Mouse (Mus musculus): ENCODE measurements around the gene Gm5134. TPM values are rescaled to one million over a fixed set of nuclear protein-coding genes. Genes with fewer than 3 reads are reported as not detected.

The Gm5134 gene
- 0.05 TPM in 1 of 2 replicates, not detected in the other for polyA plus RNA-seq (2015; fragmentation: Nextera tagmentation; extraction: Ambion mirVana)

- H3K4me1 ChIP-seq, result peaks cover 28% of the 10 kb centered on the region
- peak within 1 kb of the TSS; percentile 52 for H3K4me2 ChIP-seq
- 24% methylated on average over 20 of the region's 20 CpGs for WGBS
- H3K4me3 ChIP-seq (replicated peaks), result peak within 1 kb of the TSS; percentile 21
- no peak for ATAC-seq (replicated peaks; ENCODE audit: low FRiP score)
- no peak within 1 kb of the TSS for H3K27ac ChIP-seq
- H3K9ac ChIP-seq, result peak within 1 kb of the TSS; percentile 29; the same call in 1 of the 2 replicates
- no peaks in the 10 kb centered on the region for H3K9me3 ChIP-seq (replicated peaks)
- H3K27me3 ChIP-seq, result peaks cover 15% of the 10 kb centered on the region
- H3K36me3 ChIP-seq, result no peaks in the 10 kb centered on the region
Measured at GRCm38 (mm10) chr10:75954381-75954811, at the start of gene Gm5134. Gene Gm5134, plus strand, starts transcription at chr10:75954514.

- Histone ChIP-seq H3K4me3 (replicated peaks) (no peak overlapping the region), H3K27ac (no peak overlapping the region), H3K36me3 (peaks cover 93% of the 10 kb centered on the region), H3K4me2 (no peak overlapping the region), H3K9me3 (replicated peaks) (no peaks in the 10 kb centered on the region), H3K4me1 (no peaks in the 10 kb centered on the region), H3K27me3 (no peaks in the 10 kb centered on the region), H3K9ac (no peak overlapping the region)
- WGBS, result 94% methylated on average over 4 of the region's 4 CpGs
- no peak for ATAC-seq (replicated peaks; ENCODE audit: low FRiP score)
Measured at GRCm38 (mm10) chr10:75906882-75907281, 47.4 kb upstream of the Gm5134 start.

- Histone ChIP-seq H3K27me3 (no peaks in the 10 kb centered on the region), H3K4me2 (no peak overlapping the region), H3K9me3 (replicated peaks) (no peaks in the 10 kb centered on the region), H3K36me3 (peaks cover 86% of the 10 kb centered on the region), H3K9ac (no peak overlapping the region), H3K27ac (no peak overlapping the region), H3K4me1 (no peaks in the 10 kb centered on the region), H3K4me3 (replicated peaks) (no peak overlapping the region)
- ATAC-seq (replicated peaks; ENCODE audit: low FRiP score), result no peak
- 73% methylated on average over 2 of the region's 2 CpGs for WGBS
Measured at GRCm38 (mm10) chr10:75910698-75911097, 43.6 kb upstream of the Gm5134 start.

DNA sequence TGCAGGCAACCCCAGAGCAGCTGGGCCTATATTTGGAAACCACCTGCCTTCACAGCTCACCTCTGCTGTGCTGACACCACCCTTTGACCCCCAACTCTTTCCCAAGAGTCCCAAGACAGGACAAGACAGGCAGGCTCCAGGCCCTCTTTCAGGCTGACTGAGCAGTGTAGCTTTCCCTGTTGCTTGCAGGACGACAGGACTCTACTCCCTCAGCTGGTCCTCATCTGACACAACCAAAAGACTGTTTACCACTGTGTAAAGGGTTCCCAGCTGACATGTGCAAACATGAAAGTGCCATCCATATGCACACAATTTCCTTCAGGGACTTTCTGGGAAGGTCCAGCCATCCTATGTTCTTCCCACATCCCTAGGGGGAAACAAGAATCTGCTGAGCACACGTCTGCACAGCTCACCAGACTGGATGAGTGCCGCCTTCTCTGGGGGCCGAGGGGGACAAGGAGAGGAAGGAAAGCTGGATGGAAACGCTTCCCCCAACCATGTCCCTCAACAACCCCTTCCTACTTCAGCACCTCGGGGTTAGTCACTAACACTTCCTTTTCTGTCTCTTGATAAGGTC lies 41.2 kb upstream of the Gm5134 start:
- ATAC-seq (replicated peaks; ENCODE audit: low FRiP score), result no peak
- WGBS, result 74% methylated on average over 6 of the region's 6 CpGs

GRCm38 (mm10) chr10:75915557-75915956 lies 38.8 kb upstream of the Gm5134 start:
- Histone ChIP-seq H3K27me3 (no peaks in the 10 kb centered on the region), H3K27ac (no peak overlapping the region), H3K4me3 (replicated peaks) (no peak overlapping the region), H3K9me3 (replicated peaks) (no peaks in the 10 kb centered on the region), H3K9ac (no peak overlapping the region), H3K4me2 (no peak overlapping the region), H3K4me1 (peaks cover 19% of the 10 kb centered on the region), H3K36me3 (peaks cover 67% of the 10 kb centered on the region)
- 93% methylated on average over 7 of the region's 7 CpGs for WGBS
- no peak for ATAC-seq (replicated peaks; ENCODE audit: low FRiP score)

More for the DNA sequence above, 41.2 kb upstream of the Gm5134 start:
- no peaks in the 10 kb centered on the region for H3K4me1 ChIP-seq
- no peak overlapping the region for H3K9ac ChIP-seq
- no peaks in the 10 kb centered on the region for H3K9me3 ChIP-seq (replicated peaks)
- no peak overlapping the region for H3K27ac ChIP-seq
- no peak overlapping the region for H3K4me2 ChIP-seq
- no peaks in the 10 kb centered on the region for H3K27me3 ChIP-seq
- no peak overlapping the region for H3K4me3 ChIP-seq (replicated peaks)
- H3K36me3 ChIP-seq, result peaks cover 79% of the 10 kb centered on the region

GRCm38 (mm10) chr10:75916840-75917239 lies 37.5 kb upstream of the Gm5134 start:
- no peak overlapping the region for H3K4me3 ChIP-seq (replicated peaks)
- ATAC-seq (replicated peaks; ENCODE audit: low FRiP score), result no peak
- H3K4me1 ChIP-seq, result peaks cover 20% of the 10 kb centered on the region
- H3K27me3 ChIP-seq, result no peaks in the 10 kb centered on the region
- peaks cover 54% of the 10 kb centered on the region for H3K36me3 ChIP-seq
- H3K27ac ChIP-seq, result no peak overlapping the region
- H3K9ac ChIP-seq, result no peak overlapping the region
- 88% methylated on average over 8 of the region's 8 CpGs for WGBS
- H3K4me2 ChIP-seq, result no peak overlapping the region
- no peaks in the 10 kb centered on the region for H3K9me3 ChIP-seq (replicated peaks)

DNA sequence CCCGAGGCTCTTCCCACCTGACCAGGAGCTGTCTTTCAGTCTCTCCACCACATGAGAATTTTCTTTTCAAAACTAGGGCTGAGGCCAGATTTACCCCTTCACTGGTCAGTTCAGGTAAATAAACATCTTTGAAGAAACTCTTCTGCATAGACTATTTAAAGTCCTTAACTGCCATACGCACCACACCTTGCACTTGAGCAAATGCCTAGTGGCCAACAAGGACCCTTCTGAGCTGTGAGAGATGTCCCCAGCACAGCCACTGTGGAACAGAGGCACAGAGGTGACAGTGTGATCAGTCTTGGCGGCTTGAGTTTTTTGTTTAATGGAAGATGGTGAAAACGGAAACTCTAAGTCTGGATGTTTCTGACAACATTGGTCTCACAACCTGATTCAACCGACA lies 35.3 kb upstream of the Gm5134 start:
- no peaks in the 10 kb centered on the region for H3K27me3 ChIP-seq
- peaks cover 31% of the 10 kb centered on the region for H3K4me1 ChIP-seq
- no peaks in the 10 kb centered on the region for H3K9me3 ChIP-seq (replicated peaks)
- H3K27ac ChIP-seq, result no peak overlapping the region
- 80% methylated on average over 5 of the region's 5 CpGs for WGBS
- no peak overlapping the region for H3K9ac ChIP-seq
- H3K4me2 ChIP-seq, result no peak overlapping the region
- no peak for ATAC-seq (replicated peaks; ENCODE audit: low FRiP score)
- H3K4me3 ChIP-seq (replicated peaks), result no peak overlapping the region
- peaks cover 42% of the 10 kb centered on the region for H3K36me3 ChIP-seq

GRCm38 (mm10) chr10:75921026-75921725 lies 33.1 kb upstream of the Gm5134 start, which contains the start of gene Smarcb1:
Gene Smarcb1, minus strand, starts transcription at chr10:75921617.
- WGBS, result under 1% methylated on average over 76 of the region's 76 CpGs
- peaks cover 41% of the 10 kb centered on the region for H3K36me3 ChIP-seq
- peak within 1 kb of the TSS; percentile 97 for H3K27ac ChIP-seq
- no peaks in the 10 kb centered on the region for H3K9me3 ChIP-seq (replicated peaks)
- peaks cover 31% of the 10 kb centered on the region for H3K4me1 ChIP-seq
- no peaks in the 10 kb centered on the region for H3K27me3 ChIP-seq
- H3K4me3 ChIP-seq (replicated peaks), result peak within 1 kb of the TSS; percentile 93
- peak; percentile 93 for ATAC-seq (replicated peaks; ENCODE audit: low FRiP score)
- peak within 1 kb of the TSS; percentile 74 for H3K4me2 ChIP-seq
- H3K9ac ChIP-seq, result peak within 1 kb of the TSS; percentile 95

- Histone ChIP-seq H3K9ac (peak overlapping the region; percentile 95), H3K4me3 (replicated peaks) (peak overlapping the region; percentile 93), H3K36me3 (peaks cover 40% of the 10 kb centered on the region), H3K27ac (peak overlapping the region; percentile 97), H3K9me3 (replicated peaks) (no peaks in the 10 kb centered on the region), H3K4me2 (peak overlapping the region; percentile 74), H3K27me3 (no peaks in the 10 kb centered on the region), H3K4me1 (peaks cover 31% of the 10 kb centered on the region)
- peak; percentile 38 for ATAC-seq (replicated peaks; ENCODE audit: low FRiP score)
- WGBS, result 3% methylated on average over 22 of the region's 22 CpGs
Measured at GRCm38 (mm10) chr10:75921726-75922560, 32.4 kb upstream of the Gm5134 start.

DNA sequence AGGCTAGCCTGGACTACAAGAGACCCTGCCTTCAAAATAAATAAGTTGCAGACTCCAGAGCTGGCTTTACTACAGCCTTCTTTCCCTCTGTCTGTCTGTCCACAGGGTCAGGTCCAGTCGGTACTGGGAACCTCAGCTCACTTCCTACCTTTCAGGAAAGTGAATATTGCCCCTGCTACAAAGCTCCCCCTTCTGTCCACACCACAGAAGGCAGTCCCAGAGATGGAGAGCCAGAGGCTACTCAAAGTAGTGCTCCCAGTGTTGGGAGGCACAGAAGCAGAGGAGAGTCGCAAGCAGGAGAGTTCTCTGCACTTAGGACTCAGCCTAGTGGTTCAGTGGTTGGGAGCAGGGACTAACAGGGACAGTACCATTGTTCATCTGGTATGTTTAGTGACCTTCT lies 30.0 kb upstream of the Gm5134 start:
- no peaks in the 10 kb centered on the region for H3K27me3 ChIP-seq
- peaks cover 40% of the 10 kb centered on the region for H3K36me3 ChIP-seq
- H3K4me1 ChIP-seq, result peaks cover 24% of the 10 kb centered on the region
- 59% methylated on average over 2 of the region's 2 CpGs for WGBS
- no peak overlapping the region for H3K27ac ChIP-seq
- no peak overlapping the region for H3K4me2 ChIP-seq
- no peak overlapping the region for H3K9ac ChIP-seq
- ATAC-seq (replicated peaks; ENCODE audit: low FRiP score), result no peak
- no peaks in the 10 kb centered on the region for H3K9me3 ChIP-seq (replicated peaks)
- H3K4me3 ChIP-seq (replicated peaks), result no peak overlapping the region

- Histone ChIP-seq H3K4me3 (replicated peaks) (no peak overlapping the region), H3K4me1 (peaks cover 26% of the 10 kb centered on the region), H3K27me3 (peaks cover 2% of the 10 kb centered on the region; the same call in 1 of the 2 replicates), H3K9ac (no peak overlapping the region), H3K36me3 (peaks cover 39% of the 10 kb centered on the region), H3K9me3 (replicated peaks) (no peaks in the 10 kb centered on the region), H3K4me2 (no peak overlapping the region), H3K27ac (no peak overlapping the region)
- WGBS, result 79% methylated on average over 13 of the region's 13 CpGs
- no peak for ATAC-seq (replicated peaks; ENCODE audit: low FRiP score)
Measured at GRCm38 (mm10) chr10:75926396-75926795, 27.9 kb upstream of the Gm5134 start.

- ATAC-seq (replicated peaks; ENCODE audit: low FRiP score), result no peak
- WGBS, result 19% methylated on average over 6 of the region's 6 CpGs
- H3K4me1 ChIP-seq, result peaks cover 39% of the 10 kb centered on the region
- no peaks in the 10 kb centered on the region for H3K9me3 ChIP-seq (replicated peaks)
- H3K4me2 ChIP-seq, result peak overlapping the region; percentile 96
- no peak overlapping the region for H3K9ac ChIP-seq
- peaks cover 25% of the 10 kb centered on the region for H3K36me3 ChIP-seq
- peak overlapping the region; percentile 54; the same call in 1 of the 2 replicates for H3K27ac ChIP-seq
- no peak overlapping the region; the same call in 1 of the 2 replicates for H3K4me3 ChIP-seq (replicated peaks)
- peaks cover 6% of the 10 kb centered on the region; the same call in 1 of the 2 replicates for H3K27me3 ChIP-seq
Measured at GRCm38 (mm10) chr10:75930304-75930703, 24.0 kb upstream of the Gm5134 start.

All from kidney, embryonic 15.5 days (tissue).